Mouse (Mus musculus): ENCODE results near the gene Pkdcc.

Pkdcc gene

GRCm38 (mm10) chr17:83246090-83246489 lies 31.0 kb downstream of the Pkdcc start:
- DNase-seq (ENCODE audit: low spot score in 2 of 2) = no peak

GRCm38 (mm10) chr17:83247176-83247575 lies 32.1 kb downstream of the Pkdcc start:
- no peak for DNase-seq (ENCODE audit: low spot score in 2 of 2)

- DNase-seq (ENCODE audit: low spot score in 2 of 2) = no peak
These were observed 33.4 kb downstream of the Pkdcc start for GRCm38 (mm10) chr17:83248467-83248866.

GRCm38 (mm10) chr17:83250903-83251526 lies 35.9 kb downstream of the Pkdcc start:
- no peak for DNase-seq (ENCODE audit: low spot score in 2 of 2)

- no peak for DNase-seq (ENCODE audit: low spot score in 2 of 2)
These were observed 38.1 kb downstream of the Pkdcc start for GRCm38 (mm10) chr17:83253051-83253649.

GRCm38 (mm10) chr17:83267202-83268128 lies 52.4 kb downstream of the Pkdcc start:
- peak; percentile 82 to 93 for DNase-seq (ENCODE audit: low spot score in 2 of 2)

GRCm38 (mm10) chr17:83271509-83271908 lies 56.4 kb downstream of the Pkdcc start:
- DNase-seq (ENCODE audit: low spot score in 2 of 2) = peak; percentile 43 to 49

- no peak for DNase-seq (ENCODE audit: low spot score in 2 of 2)
These were observed 57.5 kb downstream of the Pkdcc start for GRCm38 (mm10) chr17:83272641-83273040.

- no peak for DNase-seq (ENCODE audit: low spot score in 2 of 2)
These were observed 58.5 kb downstream of the Pkdcc start for GRCm38 (mm10) chr17:83273636-83274035.

- no peak for DNase-seq (ENCODE audit: low spot score in 2 of 2)
These were observed 59.0 kb downstream of the Pkdcc start for GRCm38 (mm10) chr17:83274101-83274500.
